Mouse (Mus musculus) myocyte (in vitro differentiated cells): Measurements from ENCODE around the gene Uaca. TPM values are rescaled to one million over a fixed set of nuclear protein-coding genes. Genes with fewer than 3 reads are reported as not detected.

Experiments
- H3K27me3 ChIP-seq: one replicate; pipeline ENCODE4 v1.6.1; 2011; ENCODE audit not compliant: control insufficient read depth, insufficient read depth, insufficient read length
- H3K36me3 ChIP-seq: one replicate; pipeline ENCODE4 v1.6.1; 2011; ENCODE audit not compliant: control insufficient read depth, insufficient read depth
- H3K4me2 ChIP-seq: one replicate; pipeline ENCODE4 v1.6.1; 2011; ENCODE audit warnings: low read depth, control low read depth
- H3K4me3 ChIP-seq: one replicate; pipeline ENCODE4 v1.5.1; 2011; ENCODE audit warnings: mild to moderate bottlenecking, control low read depth, moderate library complexity
- H3K79me2 ChIP-seq: one replicate; pipeline ENCODE4 v1.6.1; 2011; ENCODE audit not compliant: control insufficient read depth, insufficient read depth
- H3ac ChIP-seq: one replicate; pipeline ENCODE4 v1.6.1; 2011; ENCODE audit not compliant: control insufficient read depth, insufficient read length
- CEBPB ChIP-seq: IDR thresholded peaks from 2 replicates; pipeline ENCODE4 v1.6.1; 2011; ENCODE audit warnings: mild to moderate bottlenecking, moderate library complexity; ENCODE audit not compliant: poor library complexity, insufficient read depth, severe bottlenecking
- E2F4 ChIP-seq: IDR thresholded peaks from one replicate; pipeline ENCODE4 v1.6.1; 2011; ENCODE audit warnings: mild to moderate bottlenecking, control low read depth, moderate library complexity; ENCODE audit not compliant: insufficient read depth
- MAX ChIP-seq: IDR thresholded peaks from one replicate; pipeline ENCODE4 v1.6.1; 2011; ENCODE audit warnings: low read depth, mild to moderate bottlenecking, control low read depth
- MYOD1 ChIP-seq, 3 experiments: IDR thresholded peaks; one replicate each; pipeline ENCODE4 v1.6.1; 2011; ENCODE audit warnings: control low read depth in 2 of 3, low read depth in 2 of 3, mild to moderate bottlenecking in 2 of 3, moderate library complexity in 1 of 3; ENCODE audit not compliant: insufficient read length in 2 of 3, control insufficient read depth in 1 of 3
- MYOG ChIP-seq, 3 experiments: IDR thresholded peaks; one replicate each; pipeline ENCODE4 v1.6.1; 2011; ENCODE audit warnings: control low read depth in 2 of 3, low read depth in 2 of 3, mild to moderate bottlenecking in 2 of 3; ENCODE audit not compliant: insufficient read length in 2 of 3, control insufficient read depth in 1 of 3, insufficient read depth in 1 of 3
- POLR2A ChIP-seq: IDR thresholded peaks from one replicate; pipeline ENCODE4 v1.6.1; 2011; ENCODE audit warnings: low read depth, mild to moderate bottlenecking, control low read depth, moderate library complexity; ENCODE audit not compliant: insufficient read length
- POLR2AphosphoS2 ChIP-seq: IDR thresholded peaks from one replicate; pipeline ENCODE4 v1.6.1; 2011; ENCODE audit warnings: low read depth, control low read depth; ENCODE audit not compliant: insufficient read length
- REST ChIP-seq: IDR thresholded peaks from one replicate; pipeline ENCODE4 v1.6.1; 2011; ENCODE audit warnings: mild to moderate bottlenecking, control low read depth, moderate library complexity; ENCODE audit not compliant: insufficient read depth, insufficient read length
- SRF ChIP-seq: IDR thresholded peaks from one replicate; pipeline ENCODE4 v1.6.1; 2011; ENCODE audit warnings: low read depth; ENCODE audit not compliant: control insufficient read depth, insufficient read length
- TCF12 ChIP-seq: IDR thresholded peaks from one replicate; pipeline ENCODE4 v1.6.1; 2011; ENCODE audit warnings: mild to moderate bottlenecking, control low read depth; ENCODE audit not compliant: poor library complexity, insufficient read depth, severe bottlenecking
- TCF3 ChIP-seq: IDR thresholded peaks from one replicate; pipeline ENCODE4 v1.6.1; 2011; ENCODE audit warnings: low read depth, control low read depth; ENCODE audit not compliant: insufficient read length
- USF1 ChIP-seq: IDR thresholded peaks from one replicate; pipeline ENCODE4 v1.6.1; 2011; ENCODE audit warnings: low read depth, mild to moderate bottlenecking, control low read depth, moderate library complexity
- polyA plus RNA-seq: library from polyadenylated mRNA; unstranded; fragments of >200 nt; fragmentation: generic; extraction: Trizol; gene quantifications from one replicate; pipeline ENCODE4 v1.2.1, GENCODE M21; 2012; ENCODE audit warnings: missing spikeins

Uaca gene
- polyA plus RNA-seq, 1 experiment, result 7.4 TPM

- Histone ChIP-seq H3K4me3 (no peak overlapping the region), H3K4me2 (no peak overlapping the region), H3K79me2 (no peaks in the 10 kb centered on the region)
Observed at GRCm38 (mm10) chr9:60797126-60797525, 2.8 kb downstream of the Uaca start.

DNA sequence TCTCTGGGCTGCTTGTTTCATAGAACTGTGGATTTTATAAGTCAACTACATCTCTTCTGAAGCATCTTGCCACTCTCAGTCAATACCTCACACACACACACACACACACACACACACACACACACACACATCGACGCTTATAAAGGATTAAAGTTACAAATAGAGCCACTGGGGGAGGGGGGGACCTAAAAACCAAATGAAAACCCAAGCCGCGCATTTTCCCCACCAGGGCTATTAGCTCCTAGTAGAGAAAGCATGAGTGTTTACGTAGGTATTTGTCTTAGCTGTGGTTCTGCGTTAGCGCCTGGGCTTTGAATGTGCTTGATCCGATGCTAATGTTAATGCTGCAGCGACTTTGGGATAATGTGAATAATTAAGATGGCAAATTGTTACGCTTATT is 4.7 kb downstream of the Uaca start:
- no peak for TF ChIP-seq USF1
- TF ChIP-seq MAX, result no peak
- TF ChIP-seq CEBPB, result no peak
- Histone ChIP-seq H3K27me3 (no peaks in the 10 kb centered on the region), H3ac (no peak overlapping the region), H3K4me2 (no peak overlapping the region), H3K4me3 (no peak overlapping the region), H3K79me2 (no peaks in the 10 kb centered on the region), H3K36me3 (no peaks in the 10 kb centered on the region)

More at GRCm38 (mm10) chr9:60797126-60797525, 2.8 kb downstream of the Uaca start:
- Histone ChIP-seq H3K36me3 (no peaks in the 10 kb centered on the region), H3K27me3 (no peaks in the 10 kb centered on the region), H3ac (no peak overlapping the region)
- TF ChIP-seq CEBPB (no peak), MAX (no peak)

GRCm38 (mm10) chr9:60800663-60801382 is 6.5 kb downstream of the Uaca start:
- TF ChIP-seq E2F4 (no peak), MAX (no peak), SRF (no peak), TCF3 (no peak), CEBPB (no peak), MYOD1 (IDR thresholded peaks at IDR 0.05; ENCODE audit: control insufficient read depth in 1 of 3, insufficient read length in 2 of 3, low read depth in 2 of 3) (no peak), TCF12 (no peak), USF1 (no peak), POLR2A (no peak), MYOG (IDR thresholded peaks at IDR 0.05; ENCODE audit: control insufficient read depth in 1 of 3, insufficient read depth in 1 of 3, insufficient read length in 2 of 3, low read depth in 2 of 3) (no peak), POLR2AphosphoS2 (no peak), REST (no peak)
- Histone ChIP-seq H3K27me3 (no peaks in the 10 kb centered on the region), H3K79me2 (no peaks in the 10 kb centered on the region), H3K4me2 (no peak overlapping the region), H3ac (no peak overlapping the region), H3K36me3 (no peaks in the 10 kb centered on the region), H3K4me3 (no peak overlapping the region)

- H3ac ChIP-seq, result no peak overlapping the region
- no peaks in the 10 kb centered on the region for H3K79me2 ChIP-seq
- H3K4me3 ChIP-seq, result no peak overlapping the region
- no peaks in the 10 kb centered on the region for H3K27me3 ChIP-seq
- H3K36me3 ChIP-seq, result no peaks in the 10 kb centered on the region
- no peak overlapping the region for H3K4me2 ChIP-seq
- TF ChIP-seq POLR2AphosphoS2, result no peak
- TF ChIP-seq MYOD1 (IDR thresholded peaks at IDR 0.05; ENCODE audit: control insufficient read depth in 1 of 3, insufficient read length in 2 of 3, low read depth in 2 of 3), result no peak
- TF ChIP-seq REST, result no peak
- no peak for TF ChIP-seq MAX
- TF ChIP-seq CEBPB, result no peak
- no peak for TF ChIP-seq E2F4
- no peak for TF ChIP-seq TCF12
- TF ChIP-seq MYOG (IDR thresholded peaks at IDR 0.05; ENCODE audit: control insufficient read depth in 1 of 3, insufficient read depth in 1 of 3, insufficient read length in 2 of 3, low read depth in 2 of 3), result no peak
- TF ChIP-seq POLR2A, result no peak
- no peak for TF ChIP-seq USF1
- no peak for TF ChIP-seq TCF3
- TF ChIP-seq SRF, result no peak
Observed at GRCm38 (mm10) chr9:60801746-60802145, 7.4 kb downstream of the Uaca start.

GRCm38 (mm10) chr9:60802341-60802740 is 8.0 kb downstream of the Uaca start:
- TF ChIP-seq MYOG (IDR thresholded peaks at IDR 0.05; ENCODE audit: control insufficient read depth in 1 of 3, insufficient read depth in 1 of 3, insufficient read length in 2 of 3, low read depth in 2 of 3), result no peak
- TF ChIP-seq REST, result no peak
- Histone ChIP-seq H3K4me2 (no peak overlapping the region), H3K36me3 (no peaks in the 10 kb centered on the region), H3K79me2 (no peaks in the 10 kb centered on the region), H3ac (no peak overlapping the region), H3K4me3 (no peak overlapping the region), H3K27me3 (no peaks in the 10 kb centered on the region)

- Histone ChIP-seq H3ac (no peak overlapping the region), H3K79me2 (no peaks in the 10 kb centered on the region), H3K36me3 (no peaks in the 10 kb centered on the region), H3K4me3 (no peak overlapping the region), H3K4me2 (no peak overlapping the region), H3K27me3 (no peaks in the 10 kb centered on the region)
- no peak for TF ChIP-seq TCF3
- no peak for TF ChIP-seq E2F4
- no peak for TF ChIP-seq USF1
- no peak for TF ChIP-seq MYOD1 (IDR thresholded peaks at IDR 0.05; ENCODE audit: control insufficient read depth in 1 of 3, insufficient read length in 2 of 3, low read depth in 2 of 3)
- no peak for TF ChIP-seq SRF
- TF ChIP-seq MAX, result no peak
- no peak for TF ChIP-seq TCF12
- TF ChIP-seq CEBPB, result no peak
- TF ChIP-seq POLR2AphosphoS2, result no peak
Observed at GRCm38 (mm10) chr9:60806021-60806420, 11.7 kb downstream of the Uaca start.
